22 mouse cellular contexts compared by ENCODE assay signal in genomic region chr4:149570498-149570863, GRCm38 (mm10). TPM values are rescaled to one million over a fixed set of nuclear protein-coding genes. Genes with fewer than 3 reads are reported as not detected.
DNase-seq lines count a peak whose midpoint lies in the region; ATAC-seq and TF ChIP-seq lines count a peak whose summit lies in the region.
"Had no signal": no experiment of that assay in that cellular context is flagged by ENCODE, and none has a peak within 500 bp of the region (broad histone marks: within the 10 kb centered on the region; RNA-seq: fewer than 3 reads in every experiment).

No protein-coding gene starts in this region.

- TF ChIP-seq POLR2A in myocyte (IDR thresholded peaks at IDR 0.05; ENCODE audit: insufficient read length, low read depth) = no peak

- intact Hi-C loops in gastrocnemius, adult 2 months (cut with DNase I) = no loop called here
- intact Hi-C loops in left cerebral cortex, adult 2 months (cut with DNase I) = no loop called here
- intact Hi-C loops in left cerebral cortex, postnatal 14 days (cut with DNase I) = no loop called here

- peaks cover 14% of the 10 kb centered on the region for H3K36me3 ChIP-seq in embryonic facial prominence, embryonic 10.5 days (replicated peaks)
- no peaks in the 10 kb centered on the region for H3K36me3 ChIP-seq in myocyte (ENCODE audit: control insufficient read depth, insufficient read depth)
- H3K36me3 ChIP-seq: forebrain, embryonic 15.5 days; G1E; hindbrain, embryonic 12.5 days had no signal

- H3ac ChIP-seq in myocyte (ENCODE audit: control insufficient read depth, insufficient read length) = no peak overlapping the region

- WGBS in embryonic facial prominence, embryonic 10.5 days = 84% methylated on average over 4 of the region's 4 CpGs

- H3K79me2 ChIP-seq in myocyte (ENCODE audit: control insufficient read depth, insufficient read depth) = no peaks in the 10 kb centered on the region

- peaks cover 67% of the 10 kb centered on the region for H3K4me1 ChIP-seq in embryonic facial prominence, embryonic 10.5 days

- peak overlapping the region; percentile 81 for H3K27ac ChIP-seq in gastrocnemius, adult 2 months
- H3K27ac ChIP-seq in left cerebral cortex, adult 2 months = peak overlapping the region; percentile 90
- peak overlapping the region; percentile 30; the same call in 1 of the 2 replicates for H3K27ac ChIP-seq in embryonic facial prominence, embryonic 10.5 days (replicated peaks)
- H3K27ac ChIP-seq: forebrain, embryonic 10.5 days; forebrain, embryonic 15.5 days; hindbrain, embryonic 12.5 days; hindbrain, postnatal 0 days had no signal

- peaks cover 28% of the 10 kb centered on the region for H3K27me3 ChIP-seq in embryonic facial prominence, embryonic 10.5 days (replicated peaks; ENCODE audit: low read depth, poor library complexity, severe bottlenecking)
- H3K27me3 ChIP-seq in myocyte (ENCODE audit: control insufficient read depth, insufficient read depth, insufficient read length) = no peaks in the 10 kb centered on the region
- H3K27me3 ChIP-seq: forebrain, embryonic 15.5 days; hindbrain, embryonic 12.5 days had no signal

- no peak for TF ChIP-seq CTCF in gastrocnemius, adult 2 months (IDR thresholded peaks at IDR 0.05)
- TF ChIP-seq CTCF in left cerebral cortex, adult 2 months (IDR thresholded peaks at IDR 0.05) = no peak

- no peak for DNase-seq in gastrocnemius, adult 2 months
- no peak for DNase-seq in gastrocnemius, postnatal 10 days
- DNase-seq in left cerebral cortex, adult 2 months (ENCODE audit: extremely low spot score in 1 of 2, low spot score in 2 of 2) = no peak
- DNase-seq in left cerebral cortex, postnatal 14 days (ENCODE audit: low spot score in 2 of 2) = no peak
- no peak for DNase-seq in embryonic facial prominence, embryonic 10.5 days (ENCODE audit: low spot score)
- DNase-seq: adrenal gland, postnatal 14 days; B cell, adult 2 months; cerebellum, adult 11-12 months; cerebellum, postnatal 25 days; gastrocnemius, postnatal 14 days; heart, postnatal 10 days; heart, postnatal 4 days had no signal

- no peak overlapping the region for H3K4me2 ChIP-seq in myocyte (ENCODE audit: low read depth)
- H3K4me2 ChIP-seq: forebrain, embryonic 15.5 days; hindbrain, embryonic 12.5 days had no signal

- no peak for ATAC-seq in megakaryocyte, adult 5-6 weeks (ENCODE audit: poor library complexity, severe bottlenecking)
- no peak for ATAC-seq in megakaryocyte-erythroid progenitor cell, adult 5-6 weeks (replicated peaks; ENCODE audit: low FRiP score, low TSS enrichment, poor library complexity, severe bottlenecking)
- ATAC-seq: activated CD4-positive, CD25-positive, alpha-beta regulatory T cell, adult 4 months; CD4-positive, CD25-positive, alpha-beta regulatory T cell, adult 4 months; forebrain, embryonic 15.5 days; hindbrain, postnatal 0 days had no signal

- H3K4me3 ChIP-seq in gastrocnemius, adult 2 months = no peak overlapping the region
- H3K4me3 ChIP-seq in left cerebral cortex, adult 2 months = no peak overlapping the region
- H3K4me3 ChIP-seq in embryonic facial prominence, embryonic 10.5 days = no peak overlapping the region
- no peak overlapping the region for H3K4me3 ChIP-seq in myocyte
- H3K4me3 ChIP-seq: forebrain, embryonic 10.5 days; forebrain, embryonic 15.5 days; hindbrain, embryonic 12.5 days had no signal

- H3K9me3 ChIP-seq in embryonic facial prominence, embryonic 10.5 days = no peaks in the 10 kb centered on the region
- H3K9me3 ChIP-seq: forebrain, embryonic 10.5 days; forebrain, embryonic 15.5 days; G1E; hindbrain, embryonic 12.5 days had no signal

TF ChIP-seq in myocyte, 11 proteins besides CTCF, POLR2A, EP300 and RAD21:
- TF ChIP-seq TCF3 (IDR thresholded peaks at IDR 0.05; ENCODE audit: insufficient read length, low read depth) = no peak
- no peak for TF ChIP-seq TCF12 (IDR thresholded peaks at IDR 0.05; ENCODE audit: insufficient read depth, poor library complexity, severe bottlenecking)
- peak; percentile 32 to 70 (median 35) for TF ChIP-seq MYOG (IDR thresholded peaks at IDR 0.05; ENCODE audit: control insufficient read depth in 1 of 3, insufficient read depth in 1 of 3, insufficient read length in 2 of 3, low read depth in 2 of 3)
- TF ChIP-seq E2F4 (IDR thresholded peaks at IDR 0.05; ENCODE audit: insufficient read depth) = no peak
- peak; percentile 46 to 85 (median 51) for TF ChIP-seq MYOD1 (IDR thresholded peaks at IDR 0.05; ENCODE audit: control insufficient read depth in 1 of 3, insufficient read length in 2 of 3, low read depth in 2 of 3)
- TF ChIP-seq POLR2AphosphoS2 (IDR thresholded peaks at IDR 0.05; ENCODE audit: insufficient read length, low read depth) = no peak
- no peak for TF ChIP-seq MAX (IDR thresholded peaks at IDR 0.05; ENCODE audit: low read depth)
- TF ChIP-seq USF1 (IDR thresholded peaks at IDR 0.05; ENCODE audit: low read depth) = no peak
- TF ChIP-seq REST (IDR thresholded peaks at IDR 0.05; ENCODE audit: insufficient read depth, insufficient read length) = no peak
- TF ChIP-seq CEBPB (IDR thresholded peaks at IDR 0.05; ENCODE audit: insufficient read depth, poor library complexity, severe bottlenecking) = no peak

RNA-seq across cellular contexts. Expression of gene Clstn1, which starts 15.8 kb away (rescaled TPM):
- 10 to 100 TPM; 24.0 to 38.2 TPM for total RNA-seq in gastrocnemius, adult 2 months (2021)
- 10 to 100 TPM; 63.5 to 69.0 TPM for total RNA-seq in gastrocnemius, postnatal 10 days (2021)
- total RNA-seq in left cerebral cortex, adult 2 months (2021) = 1,000 to 10,000 TPM; 1,405 to 1,413 TPM
- total RNA-seq in left cerebral cortex, postnatal 14 days (2021) = 1,000 to 10,000 TPM; 1,335 to 1,338 TPM
- 39.6 and 44.2 TPM in 2 replicates for polyA plus RNA-seq in embryonic facial prominence, embryonic 10.5 days (2016; fragmentation: Nextera tagmentation; extraction: Ambion mirVana)
- polyA plus RNA-seq in myocyte (2012; fragmentation: generic; extraction: Trizol) = 52.1 TPM
- 0.64 and 0.74 TPM in 2 replicates for total RNA-seq in megakaryocyte, adult 5-6 weeks (2015)
- total RNA-seq in megakaryocyte, adult 5-6 weeks (2017) = 1.2 and 1.8 TPM in 2 replicates
- total RNA-seq in megakaryocyte-erythroid progenitor cell, adult 5-6 weeks (2014; fragmentation: Nextera tagmentation) = 30.8 and 31.2 TPM in 2 replicates
- total RNA-seq in megakaryocyte-erythroid progenitor cell, adult 5-6 weeks (2017) = 23.3 and 30.4 TPM in 2 replicates

RNA-seq across cellular contexts. Expression of gene Ctnnbip1, which starts 52.4 kb away (rescaled TPM):
- 10 to 100 TPM; 19.0 to 21.4 TPM for total RNA-seq in gastrocnemius, adult 2 months (2021)
- total RNA-seq in gastrocnemius, postnatal 10 days (2021) = 10 to 100 TPM; 61.4 to 76.9 TPM
- 10 to 100 TPM; 35.3 to 35.9 TPM for total RNA-seq in left cerebral cortex, adult 2 months (2021)
- total RNA-seq in left cerebral cortex, postnatal 14 days (2021) = 10 to 100 TPM; 56.1 to 56.5 TPM
- 67.5 TPM in 2 replicates for polyA plus RNA-seq in embryonic facial prominence, embryonic 10.5 days (2016; fragmentation: Nextera tagmentation; extraction: Ambion mirVana)
- polyA plus RNA-seq in myocyte (2012; fragmentation: generic; extraction: Trizol) = 19.9 TPM
- 6.2 and 8.4 TPM in 2 replicates for total RNA-seq in megakaryocyte, adult 5-6 weeks (2015)
- total RNA-seq in megakaryocyte, adult 5-6 weeks (2017) = 9.7 and 10.8 TPM in 2 replicates
- 1.5 and 5.5 TPM in 2 replicates for total RNA-seq in megakaryocyte-erythroid progenitor cell, adult 5-6 weeks (2014; fragmentation: Nextera tagmentation)
- total RNA-seq in megakaryocyte-erythroid progenitor cell, adult 5-6 weeks (2017) = 1.7 and 5.9 TPM in 2 replicates

Comparison
In these comparisons a context has a peak if more than half of its experiments do, and no peak if none do; other contexts are left out.
1. H3K27ac ChIP-seq: peak in every context shown above with its lines; median percentile 90 in left cerebral cortex, adult 2 months; 81 in gastrocnemius, adult 2 months; 30 in embryonic facial prominence, embryonic 10.5 days.
2. RNA of gene Clstn1, which starts 15.8 kb away (total RNA-seq): 1,405 to 1,413 TPM in left cerebral cortex, adult 2 months and 1,335 to 1,338 TPM in left cerebral cortex, postnatal 14 days; 63.5 to 69.0 TPM in gastrocnemius, postnatal 10 days, 24.0 to 38.2 TPM in gastrocnemius, adult 2 months, 23.3 to 31.2 TPM in megakaryocyte-erythroid progenitor cell, adult 5-6 weeks and 0.64 to 1.8 TPM in megakaryocyte, adult 5-6 weeks; every median in the first group is over 10 times any median in the second.